Mouse (Mus musculus) Muller cell, postnatal 12 days (primary cell): Measurements from ENCODE around the gene 9430038I01Rik.
"Not testable (repeated sequence)": the region's sequence is repeated elsewhere in the genome, so short reads cannot be mapped to it uniquely, and the experiment has no call there.

ENCODE experiments used
- DNase-seq: peaks from one replicate; pipeline ENCODE4 v3.0.0-alpha.2; 2015; ENCODE audit errors: inconsistent ontology term

9430038I01Rik gene

GRCm38 (mm10) chr7:137410337-137411197, at the start of gene 9430038I01Rik:
Gene 9430038I01Rik, minus strand, starts transcription at chr7:137410762.
- peak; percentile 99 for DNase-seq

GRCm38 (mm10) chr7:137445321-137445720, 34.8 kb upstream of the 9430038I01Rik start:
- no peak for DNase-seq

GRCm38 (mm10) chr7:137442951-137443350, 32.4 kb upstream of the 9430038I01Rik start:
- no peak for DNase-seq

- not testable (repeated sequence) for DNase-seq
Measured at GRCm38 (mm10) chr7:137438962-137439361, 28.4 kb upstream of the 9430038I01Rik start.

GRCm38 (mm10) chr7:137438179-137438550, 27.6 kb upstream of the 9430038I01Rik start:
- no peak for DNase-seq

GRCm38 (mm10) chr7:137437440-137438178, 27.0 kb upstream of the 9430038I01Rik start, which contains the start of gene Glrx3:
Gene Glrx3, plus strand, starts transcription at chr7:137437614.
- peak; percentile 97 for DNase-seq

- no peak for DNase-seq
Measured at GRCm38 (mm10) chr7:137436901-137437300, 26.3 kb upstream of the 9430038I01Rik start.

- DNase-seq, result peak; percentile 3
Measured at GRCm38 (mm10) chr7:137431769-137432603, 21.4 kb upstream of the 9430038I01Rik start.

- DNase-seq, result peak; percentile 6
Measured at GRCm38 (mm10) chr7:137426693-137427092, 16.1 kb upstream of the 9430038I01Rik start.

GRCm38 (mm10) chr7:137421236-137421635, 10.7 kb upstream of the 9430038I01Rik start:
- DNase-seq, result no peak

GRCm38 (mm10) chr7:137420550-137420949, 10.0 kb upstream of the 9430038I01Rik start:
- DNase-seq, result no peak

GRCm38 (mm10) chr7:137414710-137415109, 4.1 kb upstream of the 9430038I01Rik start:
- no peak for DNase-seq

- DNase-seq, result no peak
Measured at GRCm38 (mm10) chr7:137407428-137408058, 3.0 kb downstream of the 9430038I01Rik start.

GRCm38 (mm10) chr7:137404146-137404545, 6.4 kb downstream of the 9430038I01Rik start:
- no peak for DNase-seq

GRCm38 (mm10) chr7:137398973-137399372, 11.6 kb downstream of the 9430038I01Rik start:
- no peak for DNase-seq

GRCm38 (mm10) chr7:137397361-137397910, 13.1 kb downstream of the 9430038I01Rik start:
- DNase-seq, result peak; percentile 2

- no peak for DNase-seq
Measured at GRCm38 (mm10) chr7:137395421-137395820, 15.1 kb downstream of the 9430038I01Rik start.

GRCm38 (mm10) chr7:137387863-137388262, 22.7 kb downstream of the 9430038I01Rik start:
- no peak for DNase-seq

- DNase-seq, result no peak
Measured at GRCm38 (mm10) chr7:137374996-137375395, 35.6 kb downstream of the 9430038I01Rik start.

- DNase-seq, result no peak
Measured at GRCm38 (mm10) chr7:137371770-137372169, 38.8 kb downstream of the 9430038I01Rik start.

- DNase-seq, result no peak
Measured at GRCm38 (mm10) chr7:137370175-137370574, 40.4 kb downstream of the 9430038I01Rik start.
